Mouse (Mus musculus): Measurements from ENCODE around the gene Dzip3.

DNA sequence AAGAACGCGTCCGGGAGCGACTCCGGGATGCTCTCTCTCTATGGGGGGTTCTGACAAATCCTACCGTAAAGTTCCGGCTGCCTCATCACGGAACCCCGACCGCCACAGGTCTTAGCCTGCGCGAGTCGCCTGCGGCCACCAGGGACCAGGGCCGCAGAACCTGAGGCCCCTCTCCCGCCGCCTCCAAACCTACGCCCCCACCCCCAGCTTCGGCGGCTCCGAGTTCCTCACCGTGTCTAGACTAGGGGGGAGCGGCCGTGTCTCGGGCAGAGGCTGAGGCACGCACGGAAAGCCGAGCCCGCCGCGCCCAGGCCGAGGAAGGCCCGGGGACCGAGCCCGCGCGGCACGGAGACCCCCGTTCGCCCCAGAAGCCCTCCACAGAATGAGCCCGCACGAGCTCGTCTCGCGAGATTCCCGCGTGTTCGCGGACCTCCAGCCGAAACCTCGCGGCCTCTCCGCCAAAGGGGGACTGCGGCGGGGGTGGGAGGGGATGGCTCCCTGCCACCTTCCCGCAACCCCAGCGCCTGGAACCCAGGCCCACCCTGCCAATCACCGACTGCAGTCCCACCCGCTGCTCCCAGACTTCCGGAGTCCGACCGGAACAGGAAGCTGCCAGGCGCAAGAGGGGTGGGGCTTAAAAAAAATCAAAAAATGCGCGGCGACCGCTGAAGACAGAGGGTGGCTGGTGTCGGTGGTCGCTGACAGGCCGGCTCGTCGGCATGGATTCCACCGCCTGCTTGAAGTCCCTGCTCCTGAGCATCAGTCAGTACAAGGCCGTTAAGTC lies at the start of gene Dzip3, which contains the start of gene Cip2a:
- TF ChIP-seq CTCF (IDR thresholded peaks at IDR 0.05; ENCODE audit: insufficient read depth, low read depth, low read length), result no peak
- TF ChIP-seq POLR2A (IDR thresholded peaks at IDR 0.05; ENCODE audit: insufficient read depth, low read depth, low read length), result peak; percentile 59; the same call in 1 of the 2 replicates
